Mouse (Mus musculus): ENCODE data around the gene Tceal5.
"Not testable (repeated sequence)": the region's sequence is repeated elsewhere in the genome, so short reads cannot be mapped to it uniquely, and the experiment has no call there.

The Tceal5 gene
- long read RNA-seq, experiment 1 = 0 reads
- long read RNA-seq, experiment 2 = 0 reads

DNA sequence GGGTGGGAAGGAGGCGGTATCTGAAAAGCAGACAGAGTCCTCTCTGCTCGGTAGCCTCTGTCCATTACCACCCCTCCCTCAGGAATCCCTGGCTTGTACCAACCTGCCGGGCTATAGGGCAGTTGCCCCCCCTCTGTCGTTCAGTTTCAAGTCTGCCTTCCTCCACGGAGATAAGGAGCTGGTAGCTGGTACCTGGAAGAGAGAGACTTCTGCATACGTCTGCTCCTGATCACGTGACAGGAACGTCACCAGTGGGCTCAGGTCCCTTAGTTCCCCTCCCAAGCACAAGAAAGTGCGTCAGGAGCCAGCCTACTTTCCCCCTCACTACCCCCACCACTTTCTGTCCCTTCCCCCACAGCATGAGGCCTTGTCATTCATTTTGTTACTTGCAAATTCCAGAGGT lies at the start of gene Tceal5:
Gene Tceal5, minus strand, starts transcription at position 213 of the 403 bp plus-strand sequence.
- intact Hi-C loops (cut with DNase I) = no loop called here

DNA sequence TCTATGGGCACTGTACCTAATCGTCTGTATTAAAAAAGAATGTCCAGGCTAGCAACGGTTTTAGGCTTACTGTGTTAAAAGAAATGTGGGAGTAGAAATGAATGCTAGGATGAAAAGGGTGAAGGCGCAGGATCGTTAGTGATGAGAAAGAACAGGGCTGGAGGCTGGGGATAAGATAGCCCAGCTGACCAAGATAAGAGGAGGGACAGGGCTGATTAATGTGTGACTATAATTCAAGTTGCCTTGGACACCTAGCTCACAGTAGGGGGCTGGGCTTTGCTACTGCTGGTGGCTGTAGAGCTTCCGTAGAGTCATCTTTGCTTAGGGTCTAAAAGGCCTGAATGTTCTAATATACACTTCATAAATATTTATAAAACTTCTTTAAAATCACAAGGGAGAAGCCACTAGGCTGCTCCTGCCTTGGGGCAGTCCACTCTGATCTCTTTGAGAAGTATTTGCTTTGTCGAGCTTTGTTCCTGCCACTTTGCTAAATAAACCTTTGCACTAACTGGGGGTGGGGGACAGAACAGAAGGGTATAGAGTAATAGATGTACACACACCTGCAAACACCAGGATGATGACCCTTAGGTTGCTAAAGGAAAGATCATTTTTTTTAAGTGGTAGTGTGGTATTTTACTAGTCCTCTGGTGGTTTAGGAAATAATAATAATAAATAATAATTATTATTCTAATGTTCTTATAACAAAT lies 48.5 kb upstream of the Tceal5 start:
- intact Hi-C loops (cut with DNase I) = no loop called here

DNA sequence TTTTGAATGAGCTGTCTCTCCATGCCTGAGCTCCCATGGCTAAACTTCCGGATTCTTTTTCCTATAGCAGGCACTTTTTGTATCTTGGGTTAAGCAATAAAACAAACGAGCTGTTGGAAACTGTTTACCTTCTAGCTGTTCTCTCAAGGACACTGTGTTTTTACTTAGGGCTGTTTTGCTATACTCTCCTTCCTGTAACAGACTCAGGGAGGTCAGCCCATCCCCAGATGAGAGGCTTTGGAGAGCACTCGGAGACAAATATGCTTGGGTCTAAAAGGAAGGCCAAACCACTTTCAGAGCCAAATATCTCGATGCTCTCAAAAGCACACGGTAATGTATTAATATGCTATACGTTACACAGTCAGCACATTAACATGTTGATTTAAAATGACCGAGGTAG lies 46.0 kb upstream of the Tceal5 start:
- intact Hi-C loops (cut with DNase I) = no loop called here

DNA sequence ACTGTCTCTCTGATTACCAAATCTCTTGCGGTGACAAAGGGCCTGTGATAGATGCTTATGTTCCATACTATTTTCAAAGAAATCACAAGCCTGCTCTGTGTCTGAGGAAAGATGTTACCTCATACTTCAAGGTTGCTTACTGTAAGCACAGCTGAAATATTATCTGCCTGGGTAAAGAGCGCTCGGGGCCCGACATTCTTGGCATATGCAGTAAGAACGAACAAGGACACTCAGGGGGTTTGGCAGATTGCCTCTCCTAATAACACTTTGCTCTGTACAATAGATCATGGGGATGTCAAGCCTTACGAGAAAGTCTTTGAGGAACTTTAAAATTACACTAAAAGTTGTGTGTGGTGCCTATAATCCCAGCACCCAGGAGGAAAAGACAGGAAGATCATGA lies 45.1 kb upstream of the Tceal5 start:
- intact Hi-C loops (cut with DNase I) = no loop called here

DNA sequence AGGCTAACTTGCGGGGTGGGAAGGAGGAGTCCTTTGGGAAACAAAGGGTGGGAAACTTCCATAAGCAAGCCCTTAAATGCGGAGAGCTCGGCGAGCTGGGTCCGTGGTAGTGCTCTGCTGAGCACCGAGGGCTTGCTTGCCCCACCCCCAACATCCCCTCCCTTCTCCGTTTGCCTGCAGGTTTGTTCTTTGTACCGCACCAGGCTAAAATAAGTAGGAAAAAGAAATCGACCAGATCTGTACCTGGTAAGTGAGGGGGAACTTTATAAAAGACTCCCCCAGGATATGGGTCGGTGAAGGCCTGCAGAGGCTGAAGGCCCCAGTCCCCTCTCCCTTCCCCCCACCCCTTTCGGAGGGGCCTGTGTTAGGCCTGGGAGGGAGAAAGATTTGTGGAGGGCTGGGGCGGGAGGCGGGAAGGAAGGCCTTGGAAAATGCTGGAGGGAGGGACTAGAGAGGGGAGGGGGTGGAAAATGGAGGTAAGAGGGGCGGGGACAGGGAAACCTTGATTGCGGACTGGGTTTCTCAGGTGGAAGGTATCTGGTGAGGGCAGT lies 41.9 kb upstream of the Tceal5 start:
- intact Hi-C loops (cut with DNase I) = no loop called here

- intact Hi-C loops (cut with DNase I) = no loop called here
These were observed 41.0 kb upstream of the Tceal5 start, which contains the start of gene Tceal9 for GRCm38 (mm10) chrX:136244574-136245229. TSS of gene Tceal9 (plus strand) at chrX:136245079.

- intact Hi-C loops (cut with DNase I) = no loop called here
These were observed 39.5 kb upstream of the Tceal5 start for GRCm38 (mm10) chrX:136243181-136243580.

GRCm38 (mm10) chrX:136238118-136238517 lies 34.4 kb upstream of the Tceal5 start:
- intact Hi-C loops (cut with DNase I) = loop anchor here (1.0 kb wide), 1 partner anchor 66 kb away; no protein-coding TSS in a partner anchor

- intact Hi-C loops (cut with DNase I) = no loop called here
These were observed 24.1 kb upstream of the Tceal5 start for GRCm38 (mm10) chrX:136227768-136228167.

DNA sequence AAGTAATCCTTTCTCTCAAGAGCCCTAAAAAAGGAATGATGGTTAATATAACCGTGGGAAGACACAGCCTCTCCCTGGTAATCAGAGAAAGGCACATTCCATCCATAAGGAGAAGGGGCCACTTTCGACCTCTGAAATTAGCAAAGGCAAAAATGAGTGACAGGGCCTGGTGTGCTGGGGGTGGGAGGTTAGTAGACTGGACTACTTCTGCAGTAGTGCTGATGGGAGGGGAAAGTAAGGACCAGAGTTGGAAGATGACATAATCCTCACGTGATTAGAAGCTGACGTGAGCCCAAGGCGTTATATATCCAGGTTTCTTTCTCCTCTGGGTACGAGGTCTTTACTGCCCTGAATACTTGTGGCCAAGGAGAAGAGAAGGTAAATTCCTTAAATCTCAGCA lies 20.0 kb upstream of the Tceal5 start:
- intact Hi-C loops (cut with DNase I) = no loop called here

DNA sequence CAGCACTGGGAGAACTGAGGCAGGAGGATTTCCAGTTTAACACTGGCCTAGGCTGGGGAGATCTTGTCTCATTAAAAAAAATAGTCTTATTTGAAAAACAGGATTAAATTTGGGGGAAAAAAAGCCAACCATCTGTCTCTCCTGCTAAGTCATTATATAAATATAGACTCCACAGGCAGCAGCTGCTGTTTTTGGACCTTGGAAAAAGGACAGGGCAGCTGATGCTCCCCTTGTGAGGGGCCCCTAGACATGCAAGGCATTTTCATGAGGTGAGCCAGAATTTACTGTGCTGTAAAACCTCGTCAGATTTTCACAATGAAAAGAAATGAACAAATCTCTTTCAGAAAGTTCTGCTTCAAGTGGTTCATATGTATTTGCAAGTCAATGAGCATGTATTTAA lies 12.6 kb upstream of the Tceal5 start:
- intact Hi-C loops (cut with DNase I) = no loop called here

DNA sequence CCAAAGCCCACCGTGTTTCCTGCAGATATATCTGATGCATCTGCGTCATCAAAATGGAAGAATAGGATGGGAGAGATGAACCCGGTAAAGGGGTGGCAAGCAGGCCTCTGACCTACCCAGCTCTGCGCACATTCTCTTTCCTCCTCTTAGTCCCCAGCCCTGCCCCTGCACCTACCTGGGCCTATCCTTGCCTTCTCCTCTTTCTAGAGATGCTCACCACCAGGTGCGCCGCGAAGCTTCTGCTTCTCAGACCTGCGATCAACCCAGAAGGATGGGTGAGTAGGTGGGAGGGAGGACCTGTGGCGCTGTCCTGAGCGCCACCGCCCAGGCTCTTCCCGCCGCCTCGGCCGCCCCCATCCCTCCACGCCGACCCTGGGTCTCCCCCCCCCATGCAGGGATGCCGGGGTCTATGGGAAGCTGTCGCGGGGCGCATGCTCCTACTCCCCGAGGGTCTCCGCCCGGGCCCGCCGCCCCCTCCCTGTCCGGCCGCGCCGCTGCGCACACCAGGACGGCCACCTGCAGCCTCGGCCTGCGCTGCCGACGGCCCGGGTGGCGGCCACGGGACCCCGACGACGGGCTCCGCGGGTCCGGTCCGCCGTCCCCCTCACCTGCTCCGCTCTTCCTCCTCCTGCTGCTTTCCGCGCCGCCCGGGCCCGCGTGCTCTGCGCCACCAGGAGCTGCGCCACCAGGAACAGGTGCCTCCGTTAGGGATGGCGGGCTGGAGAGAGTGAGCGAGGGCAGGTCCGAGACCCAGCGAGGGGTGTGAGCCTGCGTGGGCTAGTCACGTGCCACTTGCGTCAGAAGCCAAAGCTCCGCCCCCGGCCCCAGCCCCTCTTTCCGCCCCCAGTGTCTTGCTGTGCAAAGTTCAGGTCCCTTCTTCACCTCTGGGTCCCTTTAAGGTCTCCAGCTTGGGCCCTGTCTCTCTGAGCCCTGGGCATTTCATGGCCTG lies 11.3 kb upstream of the Tceal5 start, which contains the start of the genes Tceal7 and Bex1:
Gene Tceal7, plus strand, starts transcription at position 51 of the 949 bp plus-strand sequence.
Gene Bex1, minus strand, starts transcription at position 785 of the 949 bp plus-strand sequence.
- intact Hi-C loops (cut with DNase I) = not testable (repeated sequence)

- intact Hi-C loops (cut with DNase I) = no loop called here
These were observed 9.7 kb upstream of the Tceal5 start for GRCm38 (mm10) chrX:136213396-136213795.

- intact Hi-C loops (cut with DNase I) = no loop called here
These were observed 730 bp upstream of the Tceal5 start for GRCm38 (mm10) chrX:136204406-136204805.

GRCm38 (mm10) chrX:136203257-136203656 lies 419 bp downstream of the Tceal5 start:
- intact Hi-C loops (cut with DNase I) = no loop called here

DNA sequence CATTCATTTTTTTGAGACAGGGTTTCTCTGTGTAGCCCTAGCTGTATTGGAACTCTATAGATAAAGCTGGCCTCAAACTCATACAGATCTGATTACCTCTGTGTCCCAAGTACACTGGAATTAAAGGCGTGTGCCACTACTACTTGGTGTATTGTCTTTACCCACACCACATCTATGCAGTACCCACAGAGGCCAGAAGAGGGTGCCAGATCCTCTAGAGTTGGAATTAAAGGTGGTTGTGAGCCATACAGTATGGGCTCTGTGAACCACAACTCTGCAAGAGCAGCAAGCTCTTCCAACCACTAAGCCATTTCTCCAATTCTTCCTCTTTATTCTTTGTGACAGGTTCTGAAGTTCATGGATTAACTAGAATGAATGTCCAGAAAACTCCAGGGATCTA lies 6.8 kb downstream of the Tceal5 start:
- intact Hi-C loops (cut with DNase I) = loop anchor here (2.0 to 10.0 kb wide), 2 partner anchors 108 to 124 kb away; no protein-coding TSS in a partner anchor

DNA sequence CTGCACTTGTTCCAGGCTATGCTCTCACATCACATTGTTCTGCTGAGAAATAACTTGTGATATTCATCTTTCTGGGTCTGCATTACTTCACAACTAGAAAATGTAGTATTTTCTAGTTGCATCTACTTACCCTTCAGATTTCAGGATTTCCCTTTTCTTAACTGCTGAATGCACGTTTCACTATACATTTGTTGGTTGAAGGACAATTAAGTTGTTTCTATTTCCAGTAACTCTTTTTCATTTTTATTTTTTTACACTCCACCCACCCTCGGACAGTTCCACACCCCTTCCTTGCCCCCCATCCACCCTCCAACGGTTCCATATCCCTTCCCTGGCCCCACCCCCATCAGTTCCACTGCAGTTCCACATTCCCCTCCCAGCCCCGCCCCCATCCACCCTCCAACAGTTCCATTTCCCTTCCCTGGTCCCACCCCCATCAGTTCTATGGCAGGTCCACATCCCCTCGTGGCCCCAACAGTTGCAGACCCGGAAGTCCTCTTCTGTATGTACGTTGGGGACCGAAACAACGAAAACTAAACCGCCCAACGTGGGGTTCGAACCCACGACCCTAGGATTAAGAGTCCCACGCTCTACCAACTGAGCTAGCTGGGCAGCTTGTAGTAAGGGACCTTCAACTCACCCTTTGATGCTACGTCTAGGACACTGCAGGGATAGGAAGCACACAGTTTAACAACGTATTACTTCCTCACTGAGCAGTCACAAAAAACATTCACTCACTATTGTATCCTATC lies 8.3 kb downstream of the Tceal5 start:
- intact Hi-C loops (cut with DNase I) = loop anchor here (10.0 kb wide), 1 partner anchor 109 kb away; no protein-coding TSS in a partner anchor

- intact Hi-C loops (cut with DNase I) = no loop called here
These were observed 20.6 kb downstream of the Tceal5 start for GRCm38 (mm10) chrX:136183107-136183506.

- intact Hi-C loops (cut with DNase I) = no loop called here
These were observed 22.7 kb downstream of the Tceal5 start for GRCm38 (mm10) chrX:136180897-136181553.

- intact Hi-C loops (cut with DNase I) = no loop called here
These were observed 30.9 kb downstream of the Tceal5 start for GRCm38 (mm10) chrX:136172786-136173185.

All from adrenal gland (tissue).